In the genomic region with DNA sequence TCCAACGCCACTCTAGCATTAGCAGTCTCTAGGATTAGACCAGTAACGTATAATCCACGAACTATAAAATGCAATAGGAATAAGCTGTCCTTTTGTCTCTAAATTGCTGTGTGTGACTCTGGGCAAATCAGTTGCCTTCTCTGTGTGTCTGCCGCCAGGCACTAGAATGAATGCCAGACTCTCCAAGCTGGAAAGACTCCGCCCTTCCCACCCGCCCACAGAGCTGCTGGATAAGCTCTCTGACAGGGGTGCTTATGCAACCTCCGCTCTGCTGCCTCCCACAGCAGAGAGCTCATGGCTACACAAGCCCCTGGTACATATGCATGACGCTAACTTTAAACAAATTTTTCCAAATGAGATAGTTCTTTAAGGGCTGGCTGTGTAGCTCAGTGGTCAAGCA, we compare ENCODE assay signal across 10 mouse cellular contexts. TPM values are rescaled to one million over a fixed set of nuclear protein-coding genes. Genes with fewer than 3 reads are reported as not detected.
DNase-seq lines count a peak whose midpoint lies in the region; ATAC-seq and TF ChIP-seq lines count a peak whose summit lies in the region.
"Had no signal": no experiment of that assay in that cellular context is flagged by ENCODE, and none has a peak within 500 bp of the region (broad histone marks: within the 10 kb centered on the region; RNA-seq: fewer than 3 reads in every experiment).

No protein-coding gene starts in this region.

- no peaks in the 10 kb centered on the region for H3K36me3 ChIP-seq in forebrain, embryonic 14.5 days (ENCODE audit: control insufficient read depth, insufficient read depth, low read length)
- H3K36me3 ChIP-seq in forebrain, embryonic 15.5 days, result no peaks in the 10 kb centered on the region
- no peaks in the 10 kb centered on the region for H3K36me3 ChIP-seq in thymus, adult 2 months (ENCODE audit: control insufficient read depth, insufficient read depth, low read length)
- H3K36me3 ChIP-seq: embryonic facial prominence, embryonic 15.5 days; neural tube, embryonic 13.5 days had no signal

- H3K27ac ChIP-seq in forebrain, embryonic 14.5 days (ENCODE audit: low read depth, low read length), result no peak overlapping the region
- no peak overlapping the region for H3K27ac ChIP-seq in forebrain, embryonic 15.5 days (replicated peaks)
- no peak overlapping the region for H3K27ac ChIP-seq in thymus, adult 2 months (ENCODE audit: control insufficient read depth, insufficient read depth, low read length)
- H3K27ac ChIP-seq: embryonic facial prominence, embryonic 15.5 days; neural tube, embryonic 13.5 days had no signal

- no peaks in the 10 kb centered on the region for H3K27me3 ChIP-seq in forebrain, embryonic 14.5 days (replicated peaks; ENCODE audit: control insufficient read depth, insufficient read depth, low read length)
- H3K27me3 ChIP-seq in forebrain, embryonic 15.5 days, result no peaks in the 10 kb centered on the region
- no peaks in the 10 kb centered on the region for H3K27me3 ChIP-seq in thymus, adult 2 months (ENCODE audit: control insufficient read depth, insufficient read depth, low read length)
- H3K27me3 ChIP-seq: embryonic facial prominence, embryonic 15.5 days had no signal

- TF ChIP-seq CTCF in thymus, adult 2 months (IDR thresholded peaks at IDR 0.05; ENCODE audit: borderline replicate concordance, control insufficient read depth, extremely low read depth, insufficient read depth, low read length, poor library complexity), result no peak

- peak; percentile 23; the same call in 1 of the 2 replicates for ATAC-seq in forebrain, embryonic 14.5 days
- no peak for ATAC-seq in forebrain, embryonic 15.5 days (replicated peaks)

- H3K9me3 ChIP-seq in forebrain, embryonic 14.5 days (replicated peaks; ENCODE audit: control insufficient read depth, low read length), result no peaks in the 10 kb centered on the region
- no peaks in the 10 kb centered on the region for H3K9me3 ChIP-seq in forebrain, embryonic 15.5 days
- H3K9me3 ChIP-seq: embryonic facial prominence, embryonic 15.5 days; neural tube, embryonic 13.5 days had no signal

- peak; percentile 70 for DNase-seq in forebrain, embryonic 14.5 days (ENCODE audit: low spot score)
- peak; percentile 57 for DNase-seq in adrenal gland, adult 8-10 months
- DNase-seq in gonadal fat pad, adult 2 months (ENCODE audit: low read depth), result peak; percentile 73
- DNase-seq in kidney, postnatal 10 days, result peak; percentile 62
- DNase-seq in lung, adult 18-20 months, result peak; percentile 60 to 71
- DNase-seq in thymus, adult 2 months, result no peak
- no peak for DNase-seq in thymus, postnatal 4 days

- TF ChIP-seq POLR2A in thymus, adult 2 months (IDR thresholded peaks at IDR 0.05; ENCODE audit: control insufficient read depth, extremely low read depth, insufficient read depth, low read length, poor library complexity), result no peak

- H3K4me1 ChIP-seq in forebrain, embryonic 14.5 days (ENCODE audit: control insufficient read depth, insufficient read depth, low read length), result 0 out of 2 replicates have a peak, but pooled peaks cover 7% of the 10 kb centered on the region
- peaks cover 12% of the 10 kb centered on the region for H3K4me1 ChIP-seq in forebrain, embryonic 15.5 days
- H3K4me1 ChIP-seq in thymus, adult 2 months (replicated peaks; ENCODE audit: control insufficient read depth, insufficient read depth, low read length), result no peaks in the 10 kb centered on the region; the same call in 1 of the 2 replicates

- no peak overlapping the region for H3K4me3 ChIP-seq in forebrain, embryonic 14.5 days (ENCODE audit: low read depth, low read length)
- H3K4me3 ChIP-seq in forebrain, embryonic 15.5 days, result no peak overlapping the region
- H3K4me3 ChIP-seq in thymus, adult 2 months (ENCODE audit: control insufficient read depth, insufficient read depth, low read length), result no peak overlapping the region
- H3K4me3 ChIP-seq: embryonic facial prominence, embryonic 15.5 days; neural tube, embryonic 13.5 days had no signal

- H3K4me2 ChIP-seq in forebrain, embryonic 14.5 days (ENCODE audit: low read length), result no peak overlapping the region
- no peak overlapping the region for H3K4me2 ChIP-seq in forebrain, embryonic 15.5 days (replicated peaks)
- H3K4me2 ChIP-seq: embryonic facial prominence, embryonic 15.5 days; neural tube, embryonic 13.5 days had no signal

- WGBS in forebrain, embryonic 14.5 days, result 39% methylated on average over 8 of the region's 8 CpGs
- WGBS in forebrain, embryonic 15.5 days, result 37% methylated on average over 8 of the region's 8 CpGs
- 96% methylated on average over 8 of the region's 8 CpGs for WGBS in thymus, adult 2 months

- no peak overlapping the region for H3K9ac ChIP-seq in forebrain, embryonic 14.5 days (ENCODE audit: low read length)
- no peak overlapping the region for H3K9ac ChIP-seq in forebrain, embryonic 15.5 days (replicated peaks)
- H3K9ac ChIP-seq: embryonic facial prominence, embryonic 15.5 days; neural tube, embryonic 13.5 days had no signal

RNA-seq across cellular contexts. Expression of a gene that starts 17.1 kb away (rescaled TPM):
- not detected in 2 replicates for polyA plus RNA-seq in forebrain, embryonic 14.5 days (2014; fragmentation: Nextera tagmentation; extraction: Ambion mirVana)
- polyA plus RNA-seq in forebrain, embryonic 15.5 days (2015; fragmentation: Nextera tagmentation; extraction: Ambion mirVana), result not detected in 2 replicates
- under 1 TPM in 2 of 4 experiments, not detected in 2; 0.12 to 0.18 TPM for total RNA-seq in adrenal gland, adult 8-10 months (2022)
- polyA plus RNA-seq in gonadal fat pad, adult 2 months (2012; rRNA removed), result 1.7 and 1.8 TPM in 2 replicates
- polyA plus RNA-seq in thymus, adult 2 months (2012; rRNA removed), result 0.17 and 0.26 TPM in 2 replicates
- polyA plus RNA-seq: neural tube, embryonic 13.5 days had no signal

RNA-seq across cellular contexts. Expression of a gene that starts 39.8 kb away (rescaled TPM):
- 0.50 and 0.62 TPM in 2 replicates for polyA plus RNA-seq in forebrain, embryonic 14.5 days (2014; fragmentation: Nextera tagmentation; extraction: Ambion mirVana)
- 0.51 and 0.67 TPM in 2 replicates for polyA plus RNA-seq in forebrain, embryonic 15.5 days (2015; fragmentation: Nextera tagmentation; extraction: Ambion mirVana)
- total RNA-seq in adrenal gland, adult 8-10 months (2022), result under 1 TPM in 1 of 4 experiments, not detected in 3; 0.05 TPM
- polyA plus RNA-seq in gonadal fat pad, adult 2 months (2012; rRNA removed), result 0.28 and 0.30 TPM in 2 replicates
- polyA plus RNA-seq in thymus, adult 2 months (2012; rRNA removed), result 5.3 and 6.8 TPM in 2 replicates

Comparison
In these comparisons a context has a peak if more than half of its experiments do, and no peak if none do; other contexts are left out.
1. DNase-seq: peak in forebrain, embryonic 14.5 days (single experiment), adrenal gland, adult 8-10 months (single experiment), gonadal fat pad, adult 2 months (single experiment), kidney, postnatal 10 days (single experiment) and lung, adult 18-20 months (2 of 2); none in thymus, adult 2 months (single experiment) and thymus, postnatal 4 days (single experiment).